Mouse (Mus musculus) brain, embryonic 14.5 days (tissue): ENCODE results near the gene Rdh7. TPM values are rescaled to one million over a fixed set of nuclear protein-coding genes. Genes with fewer than 3 reads are reported as not detected.

Source experiments
- DNase-seq: peaks from one replicate; pipeline ENCODE4 v3.0.0-alpha.2; 2011; ENCODE audit warnings: low read depth
- CTCF ChIP-seq: fragments of 200-500 bp; IDR thresholded peaks from 2 replicates; pipeline ENCODE4 v1.5.1; 2012; ENCODE audit warnings: inconsistent platforms, mild to moderate bottlenecking, moderate library complexity, borderline replicate concordance; ENCODE audit not compliant: insufficient read depth, insufficient read length; ENCODE audit errors: extremely low read depth
- POLR2A ChIP-seq: fragments of 200-500 bp; IDR thresholded peaks from 2 replicates; pipeline ENCODE4 v1.6.1; 2012; ENCODE audit warnings: mild to moderate bottlenecking, inconsistent platforms, borderline replicate concordance; ENCODE audit not compliant: poor library complexity, insufficient read depth, insufficient read length, severe bottlenecking; ENCODE audit errors: extremely low read depth
- polyA plus RNA-seq: library from polyadenylated mRNA; depleted of rRNA; stranded (reverse); fragments of >200 nt; gene quantifications from 2 replicates; pipeline ENCODE4 v1.2.3, GENCODE M21; 2012; rRNA removed

The Rdh7 gene
- not detected in 2 replicates for polyA plus RNA-seq

GRCm38 (mm10) chr10:127888605-127889004 is at the start of gene Rdh7:
TSS of gene Rdh7 (minus strand) at chr10:127888817.
- no peak for TF ChIP-seq CTCF
- TF ChIP-seq POLR2A: no peak
- no peak for DNase-seq

GRCm38 (mm10) chr10:127937428-127938010 is 48.9 kb upstream of the Rdh7 start:
- TF ChIP-seq CTCF (peak; percentile 61; the same call in 1 of the 2 replicates), POLR2A (no peak)
- DNase-seq: peak; percentile 77

- TF ChIP-seq CTCF (no peak), POLR2A (no peak)
- DNase-seq: no peak
These were observed 48.3 kb upstream of the Rdh7 start for GRCm38 (mm10) chr10:127936747-127937409.

- DNase-seq: peak; percentile 31
- TF ChIP-seq CTCF (no peak), POLR2A (no peak)
These were observed 47.7 kb upstream of the Rdh7 start for GRCm38 (mm10) chr10:127936271-127936670.

GRCm38 (mm10) chr10:127932290-127932926 is 43.8 kb upstream of the Rdh7 start:
- peak; percentile 12 for DNase-seq
- TF ChIP-seq CTCF (no peak), POLR2A (no peak)

GRCm38 (mm10) chr10:127927737-127928136 is 39.1 kb upstream of the Rdh7 start:
- no peak for DNase-seq
- TF ChIP-seq CTCF (no peak), POLR2A (no peak)

GRCm38 (mm10) chr10:127924597-127925378 is 36.2 kb upstream of the Rdh7 start:
- peak; percentile 50 for DNase-seq

GRCm38 (mm10) chr10:127923024-127923423 is 34.4 kb upstream of the Rdh7 start:
- DNase-seq: no peak
- TF ChIP-seq POLR2A (no peak), CTCF (no peak)

More at GRCm38 (mm10) chr10:127924597-127925378, 36.2 kb upstream of the Rdh7 start:
- no peak for TF ChIP-seq CTCF
- no peak for TF ChIP-seq POLR2A

GRCm38 (mm10) chr10:127922241-127922640 is 33.6 kb upstream of the Rdh7 start:
- no peak for TF ChIP-seq POLR2A
- no peak for TF ChIP-seq CTCF
- DNase-seq: no peak

GRCm38 (mm10) chr10:127917651-127918050 is 29.0 kb upstream of the Rdh7 start:
- TF ChIP-seq POLR2A: no peak
- no peak for TF ChIP-seq CTCF
- DNase-seq: no peak

GRCm38 (mm10) chr10:127917183-127917582 is 28.6 kb upstream of the Rdh7 start:
- peak; percentile 17 for DNase-seq

GRCm38 (mm10) chr10:127915578-127915977 is 27.0 kb upstream of the Rdh7 start:
- DNase-seq: no peak
- TF ChIP-seq CTCF: no peak
- TF ChIP-seq POLR2A: no peak
